Mouse (Mus musculus) midbrain, embryonic 10.5 days (tissue): ENCODE measurements around the gene Prnp. TPM values are rescaled to one million over a fixed set of nuclear protein-coding genes. Genes with fewer than 3 reads are reported as not detected.

Source experiments
- polyA plus RNA-seq: library from polyadenylated mRNA; unstranded; fragments of >200 nt; fragmentation: Nextera tagmentation; extraction: Ambion mirVana; gene quantifications from 2 replicates; pipeline ENCODE4 v1.2.1, GENCODE M21; 2016

Prnp gene
- polyA plus RNA-seq, 1 experiment from 2014 or later, result 18.8 TPM

Other genes with a start within 250 kb of the Prnp start
- not detected in 2 replicates for gene Erv3, start 50.2 kb upstream of the Prnp start, polyA plus RNA-seq
- gene Prn, start within 50 bp of the Prnp start, polyA plus RNA-seq, result not detected in 2 replicates
- gene Prnd, start 40.9 kb downstream of the Prnp start, polyA plus RNA-seq, result 3.6 and 5.1 TPM in 2 replicates
- gene Rassf2, start 120.3 kb downstream of the Prnp start, polyA plus RNA-seq, result 28.6 and 34.2 TPM in 2 replicates
- gene Slc23a2, start 235.2 kb downstream of the Prnp start, polyA plus RNA-seq, result 8.8 and 9.0 TPM in 2 replicates